Mouse (Mus musculus) CH12.LX (cell line): Measurements from ENCODE around the gene Rom1. TPM values are rescaled to one million over a fixed set of nuclear protein-coding genes. Genes with fewer than 3 reads are reported as not detected.

ENCODE experiments used
- DNase-seq: peaks from one replicate; pipeline ENCODE4 v3.0.0-alpha.2; 2013; ENCODE audit errors: extremely low read depth
- H3K27ac ChIP-seq: 2 replicates; pipeline ENCODE4 v1.5.1; 2012; ENCODE audit warnings: low read depth, mild to moderate bottlenecking, control low read depth, moderate library complexity; ENCODE audit not compliant: insufficient read depth
- H3K27me3 ChIP-seq: replicated peaks from 2 replicates; pipeline ENCODE3; 2012; ENCODE audit warnings: inconsistent platforms
- H3K36me3 ChIP-seq, 2 experiments: replicated peaks in 1 of 2; 2 replicates each; pipeline versions ENCODE3 to v1.6.1; 2012; ENCODE audit warnings: inconsistent platforms in 1 of 2, low read length in 1 of 2, mild to moderate bottlenecking in 1 of 2, mixed read lengths in 1 of 2, moderate library complexity in 1 of 2; ENCODE audit not compliant: control insufficient read depth in 1 of 2, insufficient read depth in 1 of 2
- H3K4me1 ChIP-seq, 2 experiments: 2 replicates each; pipeline ENCODE4 v1.6.1; 2012; ENCODE audit warnings: inconsistent platforms in 1 of 2, moderate library complexity in 1 of 2; ENCODE audit not compliant: insufficient read depth in 2 of 2, control insufficient read depth in 1 of 2
- H3K4me2 ChIP-seq: 2 replicates; pipeline ENCODE4 v1.6.1; 2012; ENCODE audit warnings: low read depth, mild to moderate bottlenecking, control low read depth; ENCODE audit not compliant: poor library complexity, insufficient read depth, severe bottlenecking
- H3K4me3 ChIP-seq, 3 experiments: fragments of 150-350 bp in 1 of 3; sonication (generic) in 1 of 3; replicated peaks in 1 of 3; 2 replicates each; pipeline versions ENCODE3 to v1.5.1; 2011 to 2012; ENCODE audit warnings: low read depth in 2 of 3, low read length in 2 of 3, mild to moderate bottlenecking in 2 of 3, moderate library complexity in 2 of 3, control low read depth in 1 of 3, improper control_type of control experiment in 1 of 3, inconsistent platforms in 1 of 3, mixed read lengths in 1 of 3; ENCODE audit not compliant: poor library complexity in 1 of 3
- H3K79me2 ChIP-seq: replicated peaks from 2 replicates; pipeline ENCODE4 v1.6.1; 2012; ENCODE audit warnings: mild to moderate bottlenecking, moderate library complexity; ENCODE audit not compliant: control insufficient read depth, poor library complexity, insufficient read depth, severe bottlenecking; ENCODE audit errors: extremely low read depth
- H3K9ac ChIP-seq: 2 replicates; pipeline ENCODE4 v1.6.1; 2012; ENCODE audit warnings: low read depth, mild to moderate bottlenecking, control low read depth, moderate library complexity; ENCODE audit not compliant: insufficient read depth
- H3K9me3 ChIP-seq: replicated peaks from 2 replicates; pipeline ENCODE3; 2012; ENCODE audit warnings: low read length, inconsistent platforms, mixed read lengths
- BHLHE40 ChIP-seq: IDR thresholded peaks from 2 replicates; pipeline ENCODE4 v1.6.1; 2011; ENCODE audit warnings: mild to moderate bottlenecking, low read depth, low read length, improper control_type of control experiment
- CHD1 ChIP-seq: IDR thresholded peaks from 2 replicates; pipeline ENCODE4 v1.6.1; 2012; ENCODE audit warnings: low read depth, low read length, improper control_type of control experiment, inconsistent platforms
- CHD2 ChIP-seq: IDR thresholded peaks from 2 replicates; pipeline ENCODE4 v1.6.1; 2011; ENCODE audit warnings: low read length, improper control_type of control experiment
- CTCF ChIP-seq, 2 experiments: IDR thresholded peaks in 1 of 2; conservative IDR thresholded peaks in 1 of 2; 2 replicates each; pipeline ENCODE4 v1.5.1; 2011 to 2012; ENCODE audit warnings: low read depth in 2 of 2, low read length in 2 of 2, improper control_type of control experiment in 1 of 2, inconsistent platforms in 1 of 2, mild to moderate bottlenecking in 1 of 2, moderate library complexity in 1 of 2
- E2F4 ChIP-seq: IDR thresholded peaks from 2 replicates; pipeline ENCODE4 v1.6.1; 2011; ENCODE audit warnings: low read depth, low read length, improper control_type of control experiment; ENCODE audit not compliant: insufficient replicate concordance
- ELF1 ChIP-seq: IDR thresholded peaks from 2 replicates; pipeline ENCODE4 v1.6.1; 2014; ENCODE audit warnings: low read depth, mild to moderate bottlenecking, inconsistent platforms, low read length, improper control_type of control experiment
- EP300 ChIP-seq: IDR thresholded peaks from 2 replicates; pipeline ENCODE4 v1.6.1; 2011; ENCODE audit warnings: low read length, improper control_type of control experiment
- ETS1 ChIP-seq: conservative IDR thresholded peaks from 2 replicates; pipeline ENCODE4 v1.6.1; 2012; ENCODE audit warnings: low read depth, mild to moderate bottlenecking, inconsistent platforms, low read length, improper control_type of control experiment, moderate library complexity
- HCFC1 ChIP-seq: IDR thresholded peaks from 2 replicates; pipeline ENCODE4 v1.6.1; 2012; ENCODE audit warnings: low read depth, mild to moderate bottlenecking, inconsistent platforms, low read length, improper control_type of control experiment
- IRF4 ChIP-seq: IDR thresholded peaks from 2 replicates; pipeline ENCODE4 v1.6.1; 2014; ENCODE audit warnings: low read depth, mild to moderate bottlenecking, inconsistent platforms, low read length, improper control_type of control experiment
- JUN ChIP-seq: IDR thresholded peaks from 2 replicates; pipeline ENCODE4 v1.6.1; 2011; ENCODE audit warnings: low read depth, mild to moderate bottlenecking, low read length, improper control_type of control experiment, moderate library complexity; ENCODE audit not compliant: insufficient read depth
- JUND ChIP-seq: conservative IDR thresholded peaks from 2 replicates; pipeline ENCODE4 v1.6.1; 2011; ENCODE audit warnings: low read depth, low read length, improper control_type of control experiment
- KAT2A ChIP-seq: IDR thresholded peaks from 2 replicates; pipeline ENCODE4 v1.6.1; 2012; ENCODE audit warnings: low read length, improper control_type of control experiment, inconsistent platforms; ENCODE audit not compliant: insufficient replicate concordance
- MAFK ChIP-seq: IDR thresholded peaks from 2 replicates; pipeline ENCODE4 v1.6.1; 2011; ENCODE audit warnings: low read length, improper control_type of control experiment; ENCODE audit not compliant: insufficient replicate concordance
- MAX ChIP-seq: IDR thresholded peaks from 2 replicates; pipeline ENCODE4 v1.6.1; 2011; ENCODE audit warnings: low read length, improper control_type of control experiment
- MAZ ChIP-seq: IDR thresholded peaks from 2 replicates; pipeline ENCODE4 v1.6.1; 2012; ENCODE audit warnings: low read depth, mild to moderate bottlenecking, inconsistent platforms, low read length, improper control_type of control experiment, moderate library complexity
- MEF2A ChIP-seq: IDR thresholded peaks from 2 replicates; pipeline ENCODE4 v1.6.1; 2014; ENCODE audit warnings: low read depth, mild to moderate bottlenecking, inconsistent platforms, low read length, improper control_type of control experiment, borderline replicate concordance
- MXI1 ChIP-seq: IDR thresholded peaks from 2 replicates; pipeline ENCODE4 v1.6.1; 2011; ENCODE audit warnings: mild to moderate bottlenecking, low read depth, low read length, improper control_type of control experiment
- MYC ChIP-seq: IDR thresholded peaks from 2 replicates; pipeline ENCODE4 v1.6.1; 2011; ENCODE audit warnings: low read depth, mild to moderate bottlenecking, improper control_type of control experiment, low read length
- NELFE ChIP-seq: IDR thresholded peaks from 2 replicates; pipeline ENCODE4 v1.6.1; 2011; ENCODE audit warnings: low read depth, low read length, improper control_type of control experiment
- NRF1 ChIP-seq: IDR thresholded peaks from 2 replicates; pipeline ENCODE4 v1.6.1; 2014; ENCODE audit warnings: low read depth, mild to moderate bottlenecking, inconsistent platforms, low read length, improper control_type of control experiment, moderate library complexity
- PAX5 ChIP-seq: IDR thresholded peaks from 2 replicates; pipeline ENCODE4 v1.6.1; 2012; ENCODE audit warnings: low read length, inconsistent platforms, mixed read lengths
- POLR2AphosphoS2 ChIP-seq: IDR thresholded peaks from 2 replicates; pipeline ENCODE4 v1.6.1; 2011; ENCODE audit warnings: low read depth, low read length, improper control_type of control experiment
- RCOR1 ChIP-seq: conservative IDR thresholded peaks from 2 replicates; pipeline ENCODE4 v1.6.1; 2012; ENCODE audit warnings: low read depth, mild to moderate bottlenecking, inconsistent platforms, low read length, improper control_type of control experiment
- SIN3A ChIP-seq: IDR thresholded peaks from 2 replicates; pipeline ENCODE4 v1.6.1; 2012; ENCODE audit warnings: low read length, improper control_type of control experiment, inconsistent platforms
- SMC3 ChIP-seq: IDR thresholded peaks from 2 replicates; pipeline ENCODE4 v1.6.1; 2011; ENCODE audit warnings: low read depth, low read length, improper control_type of control experiment
- UBTF ChIP-seq: IDR thresholded peaks from 2 replicates; pipeline ENCODE4 v1.6.1; 2012; ENCODE audit warnings: low read depth, mild to moderate bottlenecking, inconsistent platforms, low read length, improper control_type of control experiment, moderate library complexity
- USF1 ChIP-seq: IDR thresholded peaks from 2 replicates; pipeline ENCODE4 v1.6.1; 2014; ENCODE audit warnings: low read depth, mild to moderate bottlenecking, inconsistent platforms, low read length, improper control_type of control experiment
- ZC3H11A ChIP-seq: IDR thresholded peaks from 2 replicates; pipeline ENCODE4 v1.6.1; 2012; ENCODE audit warnings: low read depth, mild to moderate bottlenecking, inconsistent platforms, low read length, improper control_type of control experiment
- ZKSCAN1 ChIP-seq: IDR thresholded peaks from 2 replicates; pipeline ENCODE4 v1.6.1; 2012; ENCODE audit warnings: low read depth, inconsistent platforms, low read length, improper control_type of control experiment, borderline replicate concordance
- ZNF384 ChIP-seq: IDR thresholded peaks from 2 replicates; pipeline ENCODE4 v1.6.1; 2012; ENCODE audit warnings: low read depth, low read length, improper control_type of control experiment, inconsistent platforms
- dilution Hi-C: fragments of 300-500 bp; cut with MboI; formaldehyde crosslinking; loops from 2 replicates; pipeline ENCODE4 v1.14.3; 2020; ENCODE audit warnings: low sequenced_read_pairs; ENCODE audit not compliant: extremely low pct_unique_long_range_greater_than_20kb, extremely low pct_ligation_motif_present
- in situ Hi-C: fragments of 300-500 bp; cut with MboI; formaldehyde crosslinking; loops from 3 replicates; pipeline ENCODE4 v1.14.3; 2019; ENCODE audit warnings: low sequenced_read_pairs, low pct_ligation_motif_present, low pct_unique_long_range_greater_than_20kb, mixed read lengths
- polyA plus RNA-seq: library from polyadenylated mRNA; unstranded; fragments of >175 nt; gene quantifications from 2 replicates; pipeline ENCODE4 v1.2.1, GENCODE M21; 2012; ENCODE audit warnings: low read depth; ENCODE audit not compliant: insufficient read length
- total RNA-seq, 2 experiments: library from RNA; depleted of rRNA; stranded (reverse); fragments of 300-350 nt in 1 of 2; fragments of >200 nt in 1 of 2; gene quantifications; 2 replicates each; pipeline ENCODE4 v1.2.3; 2012 to 2014

Gene Rom1
- total and polyA plus RNA-seq, 3 experiments: 4.2 to 5.6 (median 4.8) TPM

- peak; percentile 96 for TF ChIP-seq POLR2AphosphoS2
- no peak for TF ChIP-seq MAFK
- peak; percentile 63 for TF ChIP-seq MEF2A
- peak; percentile 14; the same call in 1 of the 2 replicates for TF ChIP-seq MAZ
- TF ChIP-seq EP300: no peak
Observed at GRCm38 (mm10) chr19:8888511-8889385, 40.4 kb downstream of the Rom1 start, which contains the start of the genes 1810009A15Rik and Gm49416 (continued).

DNA sequence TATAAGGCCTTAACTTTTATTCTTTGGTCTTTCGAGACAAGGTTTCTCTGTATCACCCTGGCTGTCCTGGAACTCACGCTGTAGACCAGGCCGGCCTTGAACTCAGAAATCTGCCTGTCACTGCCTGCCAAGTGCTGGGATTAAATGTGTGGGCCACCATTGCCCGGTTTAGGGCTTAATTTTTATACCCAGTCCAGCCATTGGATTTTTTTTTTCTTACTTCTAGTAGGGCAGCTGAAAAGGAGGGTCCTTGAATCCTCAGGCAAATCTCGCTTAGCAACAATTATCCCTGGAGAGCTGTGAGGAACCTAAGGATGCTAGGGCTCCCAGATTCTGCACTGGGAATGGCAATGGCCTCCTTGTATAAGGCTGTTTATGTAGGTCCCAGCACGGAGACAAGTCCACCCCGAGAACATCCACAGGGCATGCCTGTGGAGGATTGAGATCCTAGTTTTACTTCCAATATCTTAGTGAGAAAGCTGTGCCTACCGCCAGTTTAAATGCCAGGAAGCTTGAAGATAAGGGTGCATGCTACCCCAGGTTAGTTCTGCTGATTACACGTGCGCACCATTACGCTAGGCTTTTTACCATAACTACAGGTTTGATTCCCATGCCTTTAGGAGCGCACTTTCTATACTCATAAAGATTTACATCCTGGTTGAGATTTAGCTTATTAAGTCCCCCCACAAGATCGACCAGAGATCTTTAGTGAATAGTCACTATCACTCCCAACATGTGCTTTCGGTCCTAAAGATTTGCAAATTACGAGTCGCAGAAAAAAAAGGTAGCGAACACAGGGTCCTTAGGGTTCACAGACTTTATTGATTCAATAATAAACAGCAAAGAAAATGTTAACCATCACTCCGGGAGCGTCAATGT lies 41.3 kb downstream of the Rom1 start:
- dilution Hi-C loops: no loop called here
- H3K4me1 ChIP-seq: peaks cover 0 to 32% of the 10 kb centered on the region in 2 experiments; a peak in 2 of 4 replicates

More for the DNA sequence above, 41.3 kb downstream of the Rom1 start:
- no peaks in the 10 kb centered on the region for H3K27me3 ChIP-seq
- H3K9ac ChIP-seq: peak overlapping the region; percentile 95
- DNase-seq: no peak
- peak overlapping the region; percentile 5; the same call in 1 of the 2 replicates for H3K27ac ChIP-seq
- peaks cover 26% of the 10 kb centered on the region for H3K79me2 ChIP-seq
- H3K9me3 ChIP-seq: no peaks in the 10 kb centered on the region
- H3K4me3 ChIP-seq: peak overlapping the region; percentile 68 to 77 (median 74)
- H3K4me2 ChIP-seq: peak overlapping the region; percentile 66
- H3K36me3 ChIP-seq: peaks cover 14 to 22% of the 10 kb centered on the region in 2 experiments
- in situ Hi-C loops: no loop called here
- TF ChIP-seq CHD1 (no peak), BHLHE40 (peak; percentile 40; the same call in 1 of the 2 replicates), HCFC1 (no peak), MAFK (no peak), ZNF384 (no peak), JUN (no peak), UBTF (no peak), RCOR1 (no peak), MYC (peak; percentile 91), ZKSCAN1 (no peak), E2F4 (no peak), KAT2A (no peak), EP300 (no peak), ETS1 (no peak), NELFE (no peak), MXI1 (peak; percentile 71), CHD2 (no peak; the same call in 1 of the 2 replicates), JUND (no peak), MEF2A (no peak), SMC3 (no peak), MAX (peak; percentile 78), ZC3H11A (no peak), USF1 (no peak), POLR2AphosphoS2 (peak; percentile 57; the same call in 1 of the 2 replicates), SIN3A (no peak; the same call in 1 of the 2 replicates), IRF4 (no peak), MAZ (0 out of 2 replicates have a peak, but pooled peaks have one; percentile 3), CTCF (conservative IDR thresholded peaks at IDR 0.05 in 1 of 2, IDR thresholded peaks at IDR 0.05 in 1 of 2; ENCODE audit: low read depth in 2 of 2, low read length in 2 of 2) (no peak), NRF1 (no peak), PAX5 (no peak), ELF1 (no peak)
